Mouse (Mus musculus): ENCODE data around the gene Tec. TPM values are rescaled to one million over a fixed set of nuclear protein-coding genes. Genes with fewer than 3 reads are reported as not detected.

Tec gene
- total RNA-seq, 2 experiments from 2014 or later = 11.0 to 16.9 TPM

Other genes starting within 250 kb of the Tec start
- not detected for gene Cnga1, start 224.2 kb downstream of the Tec start, total RNA-seq (2021)
- gene Nipal1, start 220.7 kb downstream of the Tec start, total RNA-seq (2021) = not detected
- gene Txk, start 115.7 kb downstream of the Tec start, total RNA-seq (2021) = under 1 TPM in 1 of 2 experiments, not detected in 1; 0.11 TPM
- gene Slain2, start 45.8 kb upstream of the Tec start, total RNA-seq (2021) = 100 to 1,000 TPM; 145 to 163 TPM
- not detected for gene Gm10135, start 106.2 kb upstream of the Tec start, total RNA-seq (2021)
- gene Slc10a4, start 138.4 kb upstream of the Tec start, total RNA-seq (2021) = under 1 TPM in 1 of 2 experiments, not detected in 1; 0.28 TPM

Data from heart, postnatal 36 days (tissue).